Mouse (Mus musculus) liver, postnatal 0 days (tissue): ENCODE results near the gene Asic3.

ENCODE experiments used
- CTCF ChIP-seq: sonication (generic); IDR thresholded peaks from 2 replicates; pipeline ENCODE4 v1.5.1; 2016; ENCODE audit warnings: antibody characterized with exemption, low read depth
- EP300 ChIP-seq: IDR thresholded peaks from 2 replicates; pipeline ENCODE4 v1.6.1; 2016; ENCODE audit warnings: antibody characterized with exemption, low read depth, mild to moderate bottlenecking

DNA sequence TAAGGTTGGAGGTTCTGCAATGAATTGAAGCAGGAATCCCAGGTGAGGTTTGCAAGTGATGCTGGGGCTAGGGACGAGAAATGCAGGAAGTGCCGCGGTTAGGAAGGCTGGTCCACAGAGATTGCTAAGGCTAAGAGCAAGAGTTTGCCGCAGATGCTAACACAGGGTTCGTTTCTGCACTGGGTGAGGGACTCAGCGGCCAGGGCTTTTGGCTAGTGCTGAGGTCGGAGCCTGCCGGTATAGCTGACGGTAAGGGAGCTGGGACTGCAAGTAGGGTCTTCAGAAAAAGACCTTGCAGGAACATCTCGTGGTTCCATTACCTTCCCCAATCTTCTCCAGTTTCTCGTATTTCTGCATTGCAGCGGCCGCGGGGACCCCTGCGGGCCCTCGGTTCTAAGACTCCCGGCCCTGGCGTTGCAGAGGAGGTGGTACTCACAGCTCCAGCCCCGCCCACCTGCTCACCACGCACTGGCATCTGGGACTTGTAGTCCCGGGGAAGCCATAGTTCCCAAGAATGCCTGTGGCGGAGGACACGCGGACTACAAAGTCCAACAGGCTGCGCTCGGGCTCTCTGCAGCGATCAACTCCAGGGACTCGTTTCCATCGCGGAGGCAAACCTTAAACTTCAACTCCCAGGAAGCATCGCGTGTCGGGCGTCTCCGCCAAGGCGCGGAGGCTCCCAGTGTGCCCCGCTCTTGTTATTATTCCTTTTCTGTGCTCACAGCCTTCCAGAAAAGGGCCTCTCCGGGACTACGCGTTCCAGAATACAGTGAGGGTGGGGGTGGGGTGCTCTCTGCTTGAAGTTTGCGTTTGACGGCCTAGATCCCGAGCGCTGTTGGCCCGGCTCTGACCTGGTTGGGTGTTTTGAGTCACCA lies 10.2 kb downstream of the Asic3 start, which contains the start of the genes Cdk5 and Slc4a2:
- TF ChIP-seq CTCF (no peak), EP300 (peak; percentile 79)
